Mouse (Mus musculus) left cerebral cortex, adult 2 months (tissue): ENCODE measurements around the gene Cald1. TPM values are rescaled to one million over a fixed set of nuclear protein-coding genes. Genes with fewer than 3 reads are reported as not detected.

Source experiments
- DNase-seq, 2 experiments: peaks; one replicate each; pipeline ENCODE4 v3.0.0; 2021 to 2022; ENCODE audit warnings: low spot score in 2 of 2, mixed read lengths in 1 of 2; ENCODE audit errors: extremely low spot score in 1 of 2
- H3K27ac ChIP-seq: fragments of 200-600 bp; 2 replicates; pipeline ENCODE4 v1.8.1; 2022
- H3K4me3 ChIP-seq: fragments of 200-600 bp; 2 replicates; pipeline ENCODE4 v1.8.1; 2022
- CTCF ChIP-seq: fragments of 200-600 bp; IDR thresholded peaks from 2 replicates; pipeline ENCODE4 v1.8.1; 2022; ENCODE audit warnings: antibody characterized with exemption, mild to moderate bottlenecking, moderate library complexity
- intact Hi-C: fragments of 180-260 bp; cut with DNase I; formaldehyde crosslinking; loops from one replicate; pipeline ENCODE4 v1.15.1; 2025
- total RNA-seq, 2 experiments: library from RNA; stranded (reverse); gene quantifications; 2 replicates each; pipeline ENCODE4 v1.2.3; 2021

The Cald1 gene
- total RNA-seq, 2 experiments from 2014 or later = 20.9 to 22.4 TPM

DNA sequence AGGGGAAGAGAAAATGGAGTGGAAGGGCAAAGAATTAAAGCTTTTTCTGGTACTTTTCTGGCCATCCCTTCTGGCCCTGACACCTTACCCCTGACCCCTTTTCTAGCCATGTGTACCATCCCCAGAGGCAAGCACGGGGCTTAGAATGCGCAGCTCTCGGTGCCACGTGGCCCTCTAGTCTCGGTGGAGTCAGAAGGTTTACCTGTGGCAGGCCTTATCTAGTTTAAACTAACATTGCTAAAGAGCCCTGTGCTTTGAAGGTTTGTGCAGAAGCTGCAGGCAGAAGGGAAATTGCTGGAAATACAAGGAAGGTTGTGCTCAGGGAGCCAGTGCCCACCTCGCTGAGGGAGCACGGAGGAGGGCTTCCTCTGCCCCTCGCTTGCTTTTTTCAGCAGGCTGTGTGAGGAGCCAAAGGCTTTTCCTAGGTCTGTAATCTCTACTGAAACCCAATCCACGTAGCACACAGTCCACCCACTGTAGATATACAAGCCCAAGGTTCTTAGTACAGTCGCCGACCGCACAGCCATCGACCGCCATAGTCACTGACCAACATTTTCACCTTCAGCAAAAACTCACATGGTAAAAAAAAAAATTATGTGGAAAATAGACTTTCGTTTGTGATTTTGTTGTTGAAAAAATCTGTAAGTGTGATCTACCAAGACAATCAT is 129.2 kb downstream of the Cald1 start:
- Histone ChIP-seq H3K27ac (no peak overlapping the region), H3K4me3 (no peak overlapping the region)
- TF ChIP-seq CTCF = no peak
- intact Hi-C loops = no loop called here
- DNase-seq = no peak

DNA sequence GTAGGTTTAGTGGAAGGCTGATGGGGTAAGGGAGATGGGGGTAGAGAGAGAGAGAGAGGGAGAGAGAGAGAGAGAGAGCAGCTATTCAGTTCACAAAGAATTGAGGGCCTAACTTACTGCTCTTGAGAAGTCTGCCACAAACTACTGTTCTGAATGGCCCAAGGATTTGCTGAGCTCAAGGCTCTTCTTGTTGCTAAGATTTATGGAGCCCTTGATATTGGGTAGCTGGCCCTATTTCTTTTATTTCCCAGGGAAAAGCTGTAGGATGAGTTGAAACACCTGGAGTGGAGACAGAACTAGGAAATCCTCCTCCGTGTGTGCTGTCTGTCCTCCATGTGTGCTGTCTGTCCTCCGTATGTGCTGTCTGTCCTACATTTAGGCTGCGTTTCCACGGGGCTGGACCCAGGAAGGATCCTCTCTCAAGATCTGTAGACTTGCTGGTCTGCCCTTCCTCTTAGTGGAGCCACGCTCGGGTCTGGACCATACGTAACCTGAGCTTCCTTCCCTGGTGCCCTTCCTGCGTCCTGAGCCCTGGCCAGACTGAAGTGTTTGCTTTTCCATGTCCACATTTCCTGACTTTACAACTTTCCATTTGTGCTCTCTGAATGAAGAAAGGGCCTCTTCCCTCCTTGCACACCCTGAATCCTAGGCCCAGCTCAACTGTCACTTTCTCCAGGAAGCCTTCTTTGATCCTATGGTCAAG is 131.3 kb downstream of the Cald1 start:
- DNase-seq = no peak
- Histone ChIP-seq H3K4me3 (no peak overlapping the region), H3K27ac (no peak overlapping the region)
- intact Hi-C loops = no loop called here
- no peak for TF ChIP-seq CTCF

DNA sequence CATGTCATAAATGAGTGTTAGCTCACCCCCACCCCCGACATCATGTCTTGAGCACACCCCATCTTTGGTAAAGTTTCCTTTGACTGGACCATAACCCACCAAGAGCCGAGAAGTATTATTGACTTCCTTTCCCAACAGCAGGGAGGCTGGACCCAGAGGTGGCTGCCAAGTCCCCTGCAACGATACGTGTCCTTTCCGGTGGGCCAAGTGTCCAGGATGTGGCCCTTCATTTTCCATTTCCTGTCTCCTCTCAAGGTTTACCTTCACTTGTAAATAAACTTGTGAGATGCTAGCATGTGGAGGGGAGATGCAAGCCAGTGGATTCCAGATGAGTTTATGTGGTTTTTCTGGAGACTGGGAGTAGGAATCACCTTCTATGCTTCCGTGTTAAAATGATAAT is 132.7 kb downstream of the Cald1 start:
- Histone ChIP-seq H3K4me3 (no peak overlapping the region), H3K27ac (no peak overlapping the region)
- intact Hi-C loops = no loop called here
- TF ChIP-seq CTCF = no peak
- DNase-seq = no peak

DNA sequence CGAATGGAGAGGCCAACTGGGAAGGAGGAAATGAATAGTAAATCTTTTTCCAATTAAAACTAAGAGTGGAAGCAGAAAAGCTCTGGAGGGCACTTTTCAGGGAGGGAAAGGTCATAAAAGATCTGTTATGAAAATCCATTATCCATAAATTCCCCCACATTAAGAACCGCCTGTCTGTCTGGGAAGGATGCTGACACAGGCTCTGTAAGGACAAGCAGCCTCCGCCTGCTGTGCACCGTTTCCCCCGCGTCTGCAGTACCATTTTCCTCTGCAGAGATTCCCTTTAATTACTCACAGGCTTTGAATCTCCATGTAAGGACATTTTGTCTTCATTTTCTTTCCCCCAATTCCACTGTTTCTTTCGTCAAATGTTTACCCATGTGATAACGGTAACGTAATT is 133.2 kb downstream of the Cald1 start:
- Histone ChIP-seq H3K27ac (no peak overlapping the region), H3K4me3 (no peak overlapping the region)
- TF ChIP-seq CTCF = no peak
- DNase-seq = no peak
- intact Hi-C loops = no loop called here

DNA sequence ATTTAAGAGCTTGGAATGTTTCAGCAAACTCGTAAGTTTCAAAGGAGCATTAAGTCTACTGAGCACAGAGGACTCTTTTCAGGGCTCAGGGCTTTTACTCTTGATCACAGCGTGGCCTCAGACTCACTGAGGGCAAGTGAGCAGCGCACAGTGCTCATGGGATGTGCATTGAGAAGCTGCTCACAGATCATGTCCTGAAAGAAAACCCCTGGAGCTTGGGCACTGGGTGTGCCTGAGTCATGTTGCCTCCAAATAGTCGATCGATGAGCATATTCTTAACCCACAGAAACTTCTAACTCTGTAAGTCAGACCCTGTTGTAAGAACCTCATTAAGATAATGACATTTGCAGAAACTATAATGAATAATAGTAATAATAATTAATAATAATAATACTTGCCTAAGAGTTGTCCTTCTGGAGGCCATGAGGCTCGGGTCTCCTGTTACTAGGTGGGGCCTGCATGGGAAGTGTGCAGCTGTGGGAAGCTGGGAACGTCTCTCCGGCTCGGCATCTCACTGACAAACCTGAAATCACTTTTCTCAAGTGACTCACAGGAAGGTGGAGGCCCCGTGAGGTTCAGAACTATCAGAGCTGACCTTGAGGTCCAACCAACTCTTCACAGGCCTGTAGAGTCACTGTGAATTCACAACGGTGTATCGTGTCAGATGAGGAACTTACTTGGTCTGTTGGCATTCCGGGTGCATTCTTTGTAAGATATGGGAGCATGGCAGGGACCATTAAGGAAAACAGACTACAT is 136.8 kb downstream of the Cald1 start:
- intact Hi-C loops = no loop called here
- no peak for TF ChIP-seq CTCF
- DNase-seq = no peak
- Histone ChIP-seq H3K4me3 (no peak overlapping the region), H3K27ac (no peak overlapping the region)

DNA sequence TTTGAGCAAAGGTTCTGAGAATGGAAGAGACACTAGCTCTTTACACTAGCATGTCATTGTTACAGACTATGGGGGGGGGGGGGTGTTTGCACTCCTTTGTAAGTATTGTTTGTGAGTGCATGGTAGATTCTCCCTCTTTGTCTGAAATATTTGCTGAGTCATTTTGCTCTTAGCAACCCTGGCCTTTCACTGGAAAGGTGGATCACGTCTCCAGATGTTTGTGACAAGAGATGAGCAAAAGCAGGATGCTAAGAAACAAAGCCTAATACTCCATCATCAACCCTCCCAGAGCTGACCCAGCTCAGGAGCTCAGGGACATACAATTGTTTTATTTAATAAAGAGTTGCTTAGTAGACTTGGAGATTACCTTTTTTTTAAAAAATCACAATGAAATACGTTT is 138.6 kb downstream of the Cald1 start:
- DNase-seq = no peak
- no peak for TF ChIP-seq CTCF
- intact Hi-C loops = no loop called here
- Histone ChIP-seq H3K27ac (no peak overlapping the region), H3K4me3 (no peak overlapping the region)

DNA sequence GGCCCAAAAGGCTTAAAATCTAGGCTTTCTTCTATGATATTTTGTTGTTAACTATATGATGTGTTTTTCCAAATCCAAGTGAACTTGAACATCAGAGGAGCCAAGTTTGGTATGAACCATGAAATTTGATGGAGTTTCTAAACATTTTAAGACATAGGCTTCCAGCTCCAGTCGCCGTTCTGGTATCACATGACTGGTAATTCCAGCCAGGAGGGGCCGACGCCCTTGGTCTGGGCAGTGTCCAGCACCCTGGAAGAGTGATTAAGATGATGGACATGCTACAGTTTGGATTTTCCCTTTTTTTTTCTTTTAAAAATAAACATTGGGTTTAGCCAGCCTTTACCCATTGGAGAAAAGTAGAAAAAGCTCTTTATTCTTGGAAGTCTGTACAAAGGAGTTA is 145.6 kb downstream of the Cald1 start:
- H3K27ac ChIP-seq = no peak overlapping the region
- no peak overlapping the region for H3K4me3 ChIP-seq
- no peak for DNase-seq
- intact Hi-C loops = no loop called here
- TF ChIP-seq CTCF = no peak

DNA sequence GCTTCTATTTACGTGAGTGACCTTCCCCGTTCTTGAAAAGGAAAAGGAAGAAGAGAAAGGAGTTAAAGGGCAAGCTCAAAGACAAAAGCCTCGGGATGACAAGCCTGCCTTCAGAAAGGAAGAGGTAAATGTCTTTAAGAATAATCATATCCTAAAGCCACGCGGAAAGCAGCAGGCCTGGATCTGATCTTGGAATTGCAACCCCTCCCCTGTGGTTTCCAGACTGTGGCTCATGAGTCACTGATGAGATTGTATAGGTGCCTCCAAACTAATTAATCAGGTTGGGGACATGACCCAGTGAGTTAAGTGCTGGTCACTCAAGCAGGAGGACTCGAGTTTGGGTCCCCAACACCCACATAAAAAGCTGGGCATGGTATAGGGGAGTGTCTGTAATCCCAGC is 149.5 kb downstream of the Cald1 start:
- intact Hi-C loops = no loop called here
- no peak overlapping the region for H3K27ac ChIP-seq
- no peak for TF ChIP-seq CTCF
- DNase-seq = no peak
- no peak overlapping the region for H3K4me3 ChIP-seq

DNA sequence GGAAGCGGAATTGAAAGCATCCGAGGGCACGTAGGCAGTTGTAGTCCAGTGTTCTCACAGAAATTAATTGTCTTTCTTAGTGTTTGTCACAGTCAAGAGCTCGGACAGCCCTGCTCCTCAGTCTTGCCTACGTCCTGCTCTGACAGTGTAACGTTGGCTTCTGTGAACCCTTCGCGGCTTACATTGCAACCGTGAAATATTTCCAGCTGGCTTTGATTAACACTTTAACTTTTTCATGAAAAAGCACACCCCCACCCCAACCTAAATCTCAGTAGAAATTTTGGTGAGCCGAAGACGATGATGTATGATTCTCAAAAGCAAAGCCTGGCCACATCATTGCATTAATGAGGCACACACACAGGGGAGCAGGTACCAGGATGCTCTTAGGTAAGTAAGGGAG is 150.3 kb downstream of the Cald1 start:
- Histone ChIP-seq H3K4me3 (no peak overlapping the region), H3K27ac (no peak overlapping the region)
- TF ChIP-seq CTCF = no peak
- intact Hi-C loops = no loop called here
- no peak for DNase-seq

DNA sequence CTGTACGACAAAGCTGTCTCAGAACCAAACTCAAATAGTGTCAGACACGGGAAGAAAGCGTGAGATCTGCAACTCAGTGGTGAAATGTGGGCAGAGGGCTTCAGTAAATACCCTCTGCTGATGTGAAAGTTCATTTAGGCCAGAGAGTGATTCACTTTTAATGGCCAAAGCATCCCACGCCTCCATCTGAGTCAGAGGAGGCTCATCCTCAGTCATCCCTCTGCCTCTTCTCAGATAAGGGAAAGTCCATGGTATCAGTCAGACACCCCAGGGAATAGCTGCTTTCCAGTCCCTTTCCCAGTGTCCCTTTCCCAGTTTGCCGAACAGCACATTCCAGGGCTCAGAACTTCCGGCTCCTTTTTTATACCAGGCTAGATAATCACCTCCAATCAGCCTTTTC is 151.2 kb downstream of the Cald1 start:
- Histone ChIP-seq H3K27ac (no peak overlapping the region), H3K4me3 (no peak overlapping the region)
- no peak for TF ChIP-seq CTCF
- intact Hi-C loops = no loop called here
- no peak for DNase-seq

DNA sequence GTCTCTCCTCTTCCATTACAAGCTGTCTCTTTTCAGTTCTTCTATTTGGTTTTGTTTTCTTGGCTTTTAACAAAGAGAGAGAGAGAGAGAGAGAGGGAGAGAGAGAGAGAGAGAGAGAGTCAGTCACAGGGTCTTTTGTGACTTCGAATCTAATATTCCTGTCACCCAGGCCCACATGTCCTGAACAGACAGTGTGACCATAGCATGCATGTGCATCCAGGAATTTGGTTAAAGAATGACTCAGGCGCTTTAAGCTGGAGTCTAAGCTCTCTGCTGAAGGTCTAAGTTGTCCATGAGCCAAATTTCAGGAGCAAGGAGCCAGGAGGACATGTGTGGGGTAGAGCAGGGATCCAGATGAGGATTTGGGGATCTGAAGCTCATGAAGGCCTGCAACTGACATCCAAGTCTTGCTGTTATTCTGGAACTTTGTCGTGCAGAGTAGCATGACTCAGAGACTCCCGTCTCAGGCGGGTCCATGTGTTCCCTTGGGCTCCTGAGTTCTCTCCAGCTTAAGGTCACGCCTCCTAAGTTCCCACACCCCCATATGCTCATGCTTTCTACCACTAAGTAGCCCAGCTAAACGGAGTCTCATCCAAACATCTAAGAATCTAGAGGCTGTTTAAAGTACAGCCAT is 152.3 kb downstream of the Cald1 start:
- no peak for TF ChIP-seq CTCF
- H3K4me3 ChIP-seq = no peak overlapping the region
- intact Hi-C loops = loop anchor here (10.0 kb wide), 1 partner anchor 376 kb away; no protein-coding TSS in a partner anchor
- no peak overlapping the region for H3K27ac ChIP-seq
- no peak for DNase-seq

DNA sequence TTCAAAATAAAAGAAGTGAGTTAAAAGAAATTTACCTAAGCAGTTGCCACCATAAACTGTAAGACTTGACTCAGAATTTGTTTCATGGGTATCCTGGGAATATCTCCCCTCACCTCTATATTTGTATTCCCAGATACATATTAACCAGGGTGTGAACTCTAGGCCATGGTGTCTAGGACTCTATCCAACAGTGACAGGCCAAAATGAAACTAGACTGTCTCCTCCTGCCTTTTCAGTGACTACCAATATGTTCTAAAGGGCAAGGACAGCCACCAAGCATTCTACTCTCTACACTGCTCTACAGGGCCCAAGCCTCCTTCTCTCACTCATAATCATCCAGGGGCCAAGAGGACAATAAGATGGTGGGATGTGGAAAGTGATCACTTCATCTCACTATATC is 153.3 kb downstream of the Cald1 start:
- TF ChIP-seq CTCF = no peak
- intact Hi-C loops = loop anchor here (10.0 kb wide), 1 partner anchor 377 kb away; no protein-coding TSS in a partner anchor
- no peak overlapping the region for H3K4me3 ChIP-seq
- no peak overlapping the region for H3K27ac ChIP-seq
- DNase-seq = no peak
